Mouse (Mus musculus) fibroblast of lung, adult 2 months (primary cell): ENCODE data around the gene Wdr5.

Experiments used
- DNase-seq: peaks from one replicate; pipeline ENCODE4 v3.0.0-alpha.2; 2011; ENCODE audit warnings: low read depth

The Wdr5 gene

GRCm38 (mm10) chr2:27514639-27515328, at the start of gene Wdr5:
Gene Wdr5, plus strand, starts transcription at chr2:27515157.
- DNase-seq, result peak; percentile 76

- DNase-seq, result no peak
Observed at GRCm38 (mm10) chr2:27469292-27469990, 45.5 kb upstream of the Wdr5 start.

- DNase-seq, result no peak
Observed at GRCm38 (mm10) chr2:27469991-27470355, 45.0 kb upstream of the Wdr5 start.

GRCm38 (mm10) chr2:27470535-27470934, 44.4 kb upstream of the Wdr5 start:
- DNase-seq, result no peak

- DNase-seq, result no peak
Observed at GRCm38 (mm10) chr2:27471170-27471584, 43.8 kb upstream of the Wdr5 start.

- DNase-seq, result no peak
Observed at GRCm38 (mm10) chr2:27473061-27473765, 41.7 kb upstream of the Wdr5 start.

- DNase-seq, result no peak
Observed at GRCm38 (mm10) chr2:27473911-27474310, 41.0 kb upstream of the Wdr5 start.

GRCm38 (mm10) chr2:27474621-27475484, 40.1 kb upstream of the Wdr5 start:
- DNase-seq, result no peak

GRCm38 (mm10) chr2:27475495-27476302, 39.3 kb upstream of the Wdr5 start:
- peak; percentile 75 for DNase-seq

GRCm38 (mm10) chr2:27476303-27477192, 38.4 kb upstream of the Wdr5 start:
- DNase-seq, result no peak

- no peak for DNase-seq
Observed at GRCm38 (mm10) chr2:27479821-27480220, 35.1 kb upstream of the Wdr5 start.

GRCm38 (mm10) chr2:27480367-27480766, 34.6 kb upstream of the Wdr5 start:
- no peak for DNase-seq

GRCm38 (mm10) chr2:27482265-27482861, 32.6 kb upstream of the Wdr5 start:
- no peak for DNase-seq

- no peak for DNase-seq
Observed at GRCm38 (mm10) chr2:27486725-27487124, 28.2 kb upstream of the Wdr5 start.

GRCm38 (mm10) chr2:27487336-27488049, 27.5 kb upstream of the Wdr5 start:
- no peak for DNase-seq

GRCm38 (mm10) chr2:27488362-27488761, 26.6 kb upstream of the Wdr5 start:
- no peak for DNase-seq

GRCm38 (mm10) chr2:27490939-27491338, 24.0 kb upstream of the Wdr5 start:
- DNase-seq, result no peak

GRCm38 (mm10) chr2:27493971-27494370, 21.0 kb upstream of the Wdr5 start:
- no peak for DNase-seq

- no peak for DNase-seq
Observed at GRCm38 (mm10) chr2:27496391-27497028, 18.4 kb upstream of the Wdr5 start.
